Mouse (Mus musculus) kidney, embryonic 14.5 days (tissue): ENCODE measurements around the gene Ddi2. TPM values are rescaled to one million over a fixed set of nuclear protein-coding genes. Genes with fewer than 3 reads are reported as not detected.

Source experiments
- ATAC-seq: fragments of 200-750 bp; cut with Nextera tagmentation; 2 replicates; pipeline ENCODE4 v1.8.0; 2017; ENCODE audit warnings: moderate number of reproducible peaks, mild to moderate bottlenecking, moderate TSS enrichment, moderate library complexity; ENCODE audit not compliant: low FRiP score, low TSS enrichment
- H3K27ac ChIP-seq: fragments of 300-500 bp; sonication (generic); 2 replicates; pipeline ENCODE4 v1.5.1; 2014; ENCODE audit warnings: low read depth, mild to moderate bottlenecking, low read length, moderate library complexity, mixed read lengths
- H3K27me3 ChIP-seq: fragments of 300-500 bp; sonication (generic); 2 replicates; pipeline ENCODE4 v1.6.1; 2014; ENCODE audit warnings: mild to moderate bottlenecking, low read length; ENCODE audit not compliant: control insufficient read depth, insufficient read depth
- H3K36me3 ChIP-seq: fragments of 300-500 bp; sonication (generic); 2 replicates; pipeline ENCODE4 v1.6.1; 2014; ENCODE audit warnings: low read length, mixed read lengths; ENCODE audit not compliant: control insufficient read depth, insufficient read depth
- H3K4me1 ChIP-seq: fragments of 300-500 bp; sonication (generic); 2 replicates; pipeline ENCODE4 v1.6.1; 2014; ENCODE audit warnings: low read length, mixed read lengths; ENCODE audit not compliant: control insufficient read depth, insufficient read depth
- H3K4me2 ChIP-seq: fragments of 300-500 bp; sonication (generic); replicated peaks from 2 replicates; pipeline ENCODE4 v1.6.1; 2014; ENCODE audit warnings: low read depth, mild to moderate bottlenecking, low read length
- H3K4me3 ChIP-seq: fragments of 300-500 bp; sonication (generic); 2 replicates; pipeline ENCODE4 v1.5.1; 2014; ENCODE audit warnings: mild to moderate bottlenecking, low read length
- H3K9ac ChIP-seq: fragments of 300-500 bp; sonication (generic); 2 replicates; pipeline ENCODE4 v1.6.1; 2014; ENCODE audit warnings: low read depth, mild to moderate bottlenecking, low read length, moderate library complexity
- H3K9me3 ChIP-seq: fragments of 300-500 bp; sonication (generic); 2 replicates; pipeline ENCODE4 v1.6.1; 2016; ENCODE audit warnings: low read length; ENCODE audit not compliant: control insufficient read depth
- WGBS: fragments of 180-500 bp; shearing (Covaris S2); extraction: QIAGEN DNeasy Blood & Tissue Kit; methylation state at CpG from one replicate; pipeline ENCODE4 v1.1.7; 2014; 5-methylcytosine and 5-hydroxymethylcytosine counted together
- polyA plus RNA-seq: library from polyadenylated mRNA; unstranded; fragments of >200 nt; fragmentation: Nextera tagmentation; extraction: Ambion mirVana; gene quantifications from 2 replicates; pipeline ENCODE4 v1.2.1, GENCODE M21; 2014

Gene Ddi2
- polyA plus RNA-seq, 1 experiment from 2014 or later = 20.6 TPM

DNA sequence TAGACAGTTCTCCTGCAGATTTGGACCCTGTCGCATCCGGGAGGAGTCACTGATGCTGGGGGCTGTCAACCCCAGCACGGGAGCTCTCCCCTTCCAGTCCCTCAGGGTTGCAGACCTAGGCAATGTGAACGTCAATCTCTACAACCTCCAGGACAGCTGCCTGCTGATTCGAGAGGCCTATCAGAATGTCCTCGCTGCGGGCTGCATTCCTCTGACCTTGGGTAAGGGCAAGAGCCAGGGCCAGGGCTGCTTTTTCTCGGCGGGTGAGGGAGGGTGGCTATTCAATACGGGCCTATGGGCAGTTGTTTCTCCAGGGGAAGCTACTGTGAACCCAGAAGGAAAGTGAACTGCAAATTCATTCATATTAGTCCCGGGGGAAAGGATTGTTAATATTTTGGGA, 26.3 kb upstream of the Ddi2 start:
- no peak overlapping the region for H3K27ac ChIP-seq
- H3K9ac ChIP-seq = no peak overlapping the region
- H3K4me2 ChIP-seq = no peak overlapping the region
- no peak for ATAC-seq
- no peaks in the 10 kb centered on the region for H3K27me3 ChIP-seq
- H3K36me3 ChIP-seq = no peaks in the 10 kb centered on the region
- H3K4me3 ChIP-seq = no peak overlapping the region
- no peaks in the 10 kb centered on the region for H3K9me3 ChIP-seq
- 42% methylated on average over 11 of the region's 11 CpGs for WGBS
- H3K4me1 ChIP-seq = peaks cover 4% of the 10 kb centered on the region; the same call in 1 of the 2 replicates

DNA sequence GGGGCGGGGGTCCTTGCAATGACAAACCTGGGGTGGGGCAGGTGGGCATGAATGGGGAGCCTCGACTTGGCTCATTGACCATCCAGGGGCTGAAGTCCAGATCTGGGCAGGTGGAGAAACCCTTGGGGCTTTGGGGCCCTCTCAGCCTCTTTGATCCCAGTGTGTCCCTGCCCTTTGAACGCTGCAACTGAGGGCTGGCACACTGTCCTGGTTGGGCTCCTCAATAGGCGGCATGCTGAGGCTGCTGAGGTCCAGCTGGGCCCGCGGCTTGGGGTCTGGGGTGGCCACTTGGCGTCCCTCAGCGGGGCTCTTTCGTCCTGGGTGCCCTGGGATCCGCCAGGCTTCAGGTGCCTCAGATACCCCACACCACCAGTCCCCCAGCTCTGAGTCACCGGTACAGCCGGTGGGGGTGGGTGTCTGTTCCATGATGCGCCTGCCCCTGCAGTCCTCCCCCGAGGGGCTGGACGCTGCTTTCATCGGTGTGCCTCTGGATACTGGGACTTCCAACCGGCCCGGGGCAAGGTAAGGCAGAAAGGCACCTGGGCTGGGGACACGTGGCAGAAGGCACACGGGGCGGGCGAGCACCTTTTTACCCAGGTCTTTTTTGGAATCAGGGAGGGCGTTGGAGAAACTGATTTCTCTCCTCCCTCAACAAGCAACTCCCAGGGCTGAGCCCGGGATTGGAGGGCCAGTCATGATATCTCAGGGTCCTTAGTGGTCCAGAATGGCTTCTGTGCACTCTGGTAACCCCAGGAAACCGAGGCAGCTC, 23.5 kb upstream of the Ddi2 start, which contains the start of gene Agmat:
Gene Agmat (plus strand): TSS at position 95 of the 769 bp plus-strand sequence.
- no peak within 1 kb of the TSS; the same call in 1 of the 2 replicates for H3K4me3 ChIP-seq
- no peak for ATAC-seq
- no peaks in the 10 kb centered on the region for H3K36me3 ChIP-seq
- H3K4me1 ChIP-seq = peaks cover 4% of the 10 kb centered on the region; the same call in 1 of the 2 replicates
- H3K9me3 ChIP-seq = no peaks in the 10 kb centered on the region
- 19% methylated on average over 25 of the region's 25 CpGs for WGBS
- H3K27ac ChIP-seq = no peak within 1 kb of the TSS
- H3K9ac ChIP-seq = peak within 1 kb of the TSS; percentile 23; the same call in 1 of the 2 replicates
- no peaks in the 10 kb centered on the region for H3K27me3 ChIP-seq
- 0 out of 2 replicates have a peak within 1 kb of the TSS, but pooled peaks have one; percentile 10 for H3K4me2 ChIP-seq

DNA sequence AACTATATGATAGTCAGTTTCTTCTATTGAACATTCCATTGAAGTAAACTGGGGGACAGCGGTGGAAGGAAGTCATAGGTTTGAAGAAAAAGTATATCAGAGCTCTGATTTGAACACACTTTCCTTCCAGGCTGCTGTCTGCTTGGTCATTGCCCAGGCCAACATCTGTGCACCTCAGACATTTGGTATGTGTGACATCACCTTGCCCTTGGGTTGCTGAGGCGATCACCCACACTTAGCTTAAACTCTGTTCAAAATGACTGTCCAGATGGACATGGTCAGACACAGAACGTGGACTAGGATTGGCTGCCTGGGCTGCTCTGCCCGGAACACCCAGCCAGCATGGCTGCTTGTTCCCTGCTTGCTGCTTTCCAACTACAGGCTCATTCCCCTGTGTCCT, 19.2 kb upstream of the Ddi2 start:
- H3K4me1 ChIP-seq = peaks cover 4% of the 10 kb centered on the region; the same call in 1 of the 2 replicates
- H3K27me3 ChIP-seq = no peaks in the 10 kb centered on the region
- H3K4me2 ChIP-seq = no peak overlapping the region
- H3K36me3 ChIP-seq = no peaks in the 10 kb centered on the region
- no peak overlapping the region for H3K4me3 ChIP-seq
- no peak overlapping the region for H3K27ac ChIP-seq
- 91% methylated on average over 4 of the region's 4 CpGs for WGBS
- no peak for ATAC-seq
- H3K9me3 ChIP-seq = no peaks in the 10 kb centered on the region
- H3K9ac ChIP-seq = no peak overlapping the region

GRCm38 (mm10) chr4:141741856-141742255, 18.6 kb upstream of the Ddi2 start:
- Histone ChIP-seq H3K27ac (no peak overlapping the region), H3K9me3 (no peaks in the 10 kb centered on the region), H3K27me3 (no peaks in the 10 kb centered on the region), H3K4me1 (peaks cover 3% of the 10 kb centered on the region; the same call in 1 of the 2 replicates), H3K9ac (no peak overlapping the region), H3K36me3 (no peaks in the 10 kb centered on the region), H3K4me2 (no peak overlapping the region), H3K4me3 (no peak overlapping the region)
- WGBS = 42% methylated on average over 9 of the region's 9 CpGs
- peak; percentile 81 for ATAC-seq

GRCm38 (mm10) chr4:141738015-141738414, 14.8 kb upstream of the Ddi2 start:
- ATAC-seq = no peak
- Histone ChIP-seq H3K9me3 (no peaks in the 10 kb centered on the region), H3K4me2 (no peak overlapping the region), H3K9ac (no peak overlapping the region), H3K36me3 (no peaks in the 10 kb centered on the region), H3K27ac (no peak overlapping the region), H3K4me1 (peaks cover 3% of the 10 kb centered on the region; the same call in 1 of the 2 replicates), H3K27me3 (no peaks in the 10 kb centered on the region), H3K4me3 (no peak overlapping the region)
- 79% methylated on average over 8 of the region's 8 CpGs for WGBS

GRCm38 (mm10) chr4:141736856-141737255, 13.6 kb upstream of the Ddi2 start:
- Histone ChIP-seq H3K27ac (no peak overlapping the region), H3K27me3 (no peaks in the 10 kb centered on the region), H3K4me1 (peaks cover 3% of the 10 kb centered on the region; the same call in 1 of the 2 replicates), H3K9ac (no peak overlapping the region), H3K4me2 (no peak overlapping the region), H3K4me3 (no peak overlapping the region), H3K36me3 (no peaks in the 10 kb centered on the region), H3K9me3 (no peaks in the 10 kb centered on the region)
- no peak for ATAC-seq
- whole genome bisulfite sequencing = 65% methylated on average over 4 of the region's 4 CpGs

GRCm38 (mm10) chr4:141735206-141735560, 12.0 kb upstream of the Ddi2 start:
- H3K27me3 ChIP-seq = no peaks in the 10 kb centered on the region
- H3K4me3 ChIP-seq = peak overlapping the region; percentile 34
- H3K9ac ChIP-seq = no peak overlapping the region
- ATAC-seq = no peak
- WGBS = 24% methylated on average over 9 of the region's 9 CpGs
- no peaks in the 10 kb centered on the region for H3K36me3 ChIP-seq
- H3K4me2 ChIP-seq = peak overlapping the region; percentile 50
- no peaks in the 10 kb centered on the region for H3K9me3 ChIP-seq
- H3K27ac ChIP-seq = no peak overlapping the region
- H3K4me1 ChIP-seq = peaks cover 3% of the 10 kb centered on the region; the same call in 1 of the 2 replicates

DNA sequence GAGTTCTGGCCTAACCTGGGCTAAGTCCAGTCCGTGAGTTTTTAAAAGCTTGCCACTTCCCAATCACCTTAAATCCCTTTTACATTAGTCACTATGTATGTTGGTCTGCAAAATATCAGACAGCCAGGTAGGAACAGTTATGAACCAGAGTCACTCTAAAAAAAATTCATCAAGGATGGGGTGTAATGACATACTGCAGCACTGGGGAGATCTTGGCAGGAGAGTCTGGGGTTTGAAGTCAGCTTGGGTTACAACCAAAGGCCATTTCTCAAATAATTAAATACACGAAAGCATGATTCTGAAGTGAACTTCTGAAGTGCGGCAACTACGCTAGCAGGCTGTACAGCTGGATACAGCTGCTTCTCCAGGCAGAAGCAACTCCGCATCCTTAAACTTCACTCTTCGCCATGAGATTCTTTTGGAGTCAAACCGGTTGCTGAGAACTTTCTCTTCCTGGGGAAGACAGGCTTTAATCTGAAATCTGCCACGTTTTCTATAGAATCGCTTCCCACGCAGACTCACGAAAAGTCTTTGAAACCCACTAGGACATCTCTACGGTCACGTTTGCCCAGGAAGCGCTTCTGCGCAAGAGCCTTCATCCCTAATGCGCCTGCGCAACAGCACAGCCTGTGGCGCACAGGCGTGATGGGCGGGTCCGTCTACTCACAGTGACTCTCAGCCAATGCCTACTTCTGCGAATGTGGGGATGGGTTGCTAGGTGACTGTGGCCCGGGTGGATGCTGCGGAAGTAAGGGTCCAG, 11.4 kb upstream of the Ddi2 start:
- H3K9me3 ChIP-seq = no peaks in the 10 kb centered on the region
- peak overlapping the region; percentile 34 for H3K4me3 ChIP-seq
- no peaks in the 10 kb centered on the region for H3K27me3 ChIP-seq
- peak overlapping the region; percentile 50 for H3K4me2 ChIP-seq
- H3K36me3 ChIP-seq = no peaks in the 10 kb centered on the region
- peak overlapping the region; percentile 39; the same call in 1 of the 2 replicates for H3K27ac ChIP-seq
- peak; percentile 97 for ATAC-seq
- 7% methylated on average over 24 of the region's 24 CpGs for WGBS
- peak overlapping the region; percentile 50 for H3K9ac ChIP-seq
- peaks cover 3% of the 10 kb centered on the region; the same call in 1 of the 2 replicates for H3K4me1 ChIP-seq

DNA sequence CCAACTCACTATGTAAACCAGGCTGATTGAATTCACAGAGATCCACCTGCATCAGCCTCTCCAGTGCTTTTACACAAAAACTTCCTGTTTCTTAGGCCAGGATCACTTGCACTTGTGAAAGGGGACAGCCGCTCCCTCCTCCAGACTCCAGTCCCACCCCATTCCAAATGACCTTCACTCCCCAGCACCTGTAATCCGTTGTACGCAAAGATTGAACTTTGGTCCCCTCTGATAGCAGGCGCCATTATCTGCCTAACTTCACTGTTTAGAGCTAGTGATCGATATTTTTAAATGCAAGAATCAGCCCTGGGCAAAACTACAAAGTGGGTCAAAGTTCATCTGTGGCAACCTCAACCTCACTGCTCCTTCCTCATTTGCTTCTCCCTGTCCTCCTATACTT, 8.5 kb upstream of the Ddi2 start:
- Histone ChIP-seq H3K4me3 (no peak overlapping the region), H3K9ac (no peak overlapping the region), H3K36me3 (no peaks in the 10 kb centered on the region), H3K9me3 (no peaks in the 10 kb centered on the region), H3K27ac (no peak overlapping the region), H3K4me1 (peaks cover 3% of the 10 kb centered on the region; the same call in 1 of the 2 replicates), H3K27me3 (no peaks in the 10 kb centered on the region), H3K4me2 (no peak overlapping the region)
- 77% methylated on average over 5 of the region's 5 CpGs for WGBS
- no peak for ATAC-seq
